Mouse (Mus musculus): ENCODE results near the gene Olfr589.
"Not testable (repeated sequence)": the region's sequence is repeated elsewhere in the genome, so short reads cannot be mapped to it uniquely, and the experiment has no call there.

The Olfr589 gene

DNA sequence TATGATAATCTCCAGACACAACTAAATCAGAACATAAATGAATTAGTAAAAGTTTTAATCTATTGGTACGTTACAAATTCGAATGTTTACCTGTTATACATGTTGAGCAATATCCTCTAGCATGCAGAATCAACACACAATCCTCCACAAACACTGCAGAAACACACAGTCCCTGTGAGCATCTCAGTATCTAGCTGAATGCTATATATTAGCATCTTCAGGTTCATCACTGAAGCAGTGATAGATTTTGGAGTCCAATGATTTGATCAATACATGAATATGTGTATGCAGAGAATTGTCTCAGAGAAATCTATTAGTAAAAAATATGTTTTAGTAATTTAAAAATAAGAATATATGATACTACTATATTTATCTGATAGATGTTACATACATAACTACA, at the start of gene Olfr589:
Gene Olfr589 (minus strand): TSS at position 101 of the 400 bp plus-strand sequence.
- DNase-seq, result no peak

DNA sequence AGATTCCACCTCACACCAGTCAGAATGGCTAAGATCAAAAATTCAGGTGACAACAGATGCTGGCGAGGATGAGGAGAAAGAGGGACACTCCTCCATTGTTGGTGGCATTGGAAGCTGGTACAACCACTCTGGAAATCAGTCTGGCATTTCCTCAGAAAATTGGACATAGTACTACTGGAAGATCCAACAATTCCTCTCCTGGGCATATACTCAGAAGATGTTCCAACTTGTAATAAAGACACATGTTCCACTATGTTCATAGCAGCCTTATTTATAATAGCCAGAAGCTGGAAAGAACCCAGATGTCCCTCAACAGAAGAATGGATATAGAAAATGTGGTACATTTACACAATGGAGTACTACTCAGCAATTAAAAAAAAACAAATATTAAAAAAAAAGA, 28.3 kb upstream of the Olfr589 start, which contains the start of gene Olfr592:
Gene Olfr592 (plus strand): TSS at position 301 of the 400 bp plus-strand sequence.
- not testable (repeated sequence) for DNase-seq

DNA sequence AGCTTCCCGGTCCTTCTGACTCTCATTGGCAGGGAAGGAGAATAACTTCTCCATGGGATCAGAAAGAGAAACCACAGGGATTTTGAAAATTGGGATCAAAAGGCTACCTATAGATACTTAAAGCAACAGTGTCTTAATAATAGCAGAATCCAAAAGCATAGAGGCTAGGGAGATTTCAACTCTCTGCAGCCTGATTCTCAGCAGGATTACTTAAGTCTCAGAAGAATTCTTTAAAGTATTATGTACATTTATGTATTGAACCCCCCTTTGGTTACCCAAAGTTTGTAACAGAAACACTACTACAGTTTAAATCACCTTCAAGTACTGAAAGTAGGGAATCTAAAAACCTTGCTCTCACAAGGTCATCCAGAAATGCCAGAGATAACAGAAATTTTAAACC, 22.1 kb upstream of the Olfr589 start, which contains the start of gene Olfr591:
Gene Olfr591 (minus strand): TSS at position 101 of the 400 bp plus-strand sequence.
- DNase-seq, result no peak

DNA sequence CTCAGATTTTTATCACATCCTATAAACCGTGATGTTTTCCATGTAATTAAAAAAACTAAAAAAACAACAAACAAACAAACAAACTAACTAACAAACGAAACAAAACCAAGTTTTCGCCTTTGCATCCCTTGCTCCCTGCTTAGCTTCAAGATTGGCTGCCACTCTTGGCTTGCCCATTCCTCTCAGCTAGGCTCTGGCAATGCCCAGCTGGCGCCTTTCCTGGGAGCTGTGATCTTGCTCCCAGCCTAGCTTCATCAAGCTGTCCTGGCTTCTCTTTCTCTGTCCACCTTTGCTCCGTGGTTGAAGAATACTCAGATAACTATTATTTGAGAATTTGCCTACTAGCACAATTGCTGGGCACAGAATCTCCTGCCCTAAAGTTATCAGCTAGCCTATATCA, 13.5 kb upstream of the Olfr589 start:
- DNase-seq, result no peak

DNA sequence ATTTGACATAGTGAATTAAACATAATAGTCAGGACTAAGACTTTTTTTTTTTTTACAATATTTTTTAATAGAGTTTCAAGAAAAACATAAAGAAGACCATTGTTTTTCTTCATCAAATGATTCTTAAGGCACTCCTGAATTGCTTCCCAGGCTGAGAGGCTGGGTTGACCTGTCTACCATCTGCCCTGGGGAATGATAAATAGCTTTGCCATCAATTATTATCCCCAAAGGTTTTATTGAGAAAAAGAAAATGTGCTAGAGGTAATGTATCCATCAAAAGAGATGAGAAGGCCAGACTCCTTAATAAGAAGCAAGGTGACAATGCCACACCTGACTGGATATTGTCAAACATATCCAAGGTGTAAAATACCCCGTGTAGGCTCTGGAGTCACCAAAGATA, 15.6 kb downstream of the Olfr589 start, which contains the start of gene Olfr588-ps1:
Gene Olfr588-ps1 (plus strand): TSS at position 301 of the 400 bp plus-strand sequence.
- DNase-seq, result no peak

DNA sequence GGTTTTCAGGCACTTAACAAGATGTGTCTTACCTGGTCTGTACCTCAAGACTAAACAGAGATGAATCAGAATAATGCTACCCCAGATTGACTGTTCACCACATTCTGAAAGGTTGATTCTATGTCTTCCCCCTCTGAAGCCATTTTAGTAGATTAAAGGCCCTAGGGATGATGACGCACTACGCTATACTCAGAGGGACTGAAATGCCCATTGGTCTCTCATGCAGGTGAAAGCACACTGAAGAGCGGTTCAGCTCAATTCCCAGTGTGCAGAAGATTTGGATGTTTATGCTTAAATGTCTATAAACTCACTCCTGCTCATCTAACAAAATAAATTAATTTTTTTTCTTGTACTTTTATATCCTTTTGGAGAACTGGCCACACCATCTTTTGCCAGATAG, 30.6 kb downstream of the Olfr589 start, which contains the start of gene Olfr586:
Gene Olfr586 (minus strand): TSS at position 101 of the 400 bp plus-strand sequence.
- no peak for DNase-seq

DNA sequence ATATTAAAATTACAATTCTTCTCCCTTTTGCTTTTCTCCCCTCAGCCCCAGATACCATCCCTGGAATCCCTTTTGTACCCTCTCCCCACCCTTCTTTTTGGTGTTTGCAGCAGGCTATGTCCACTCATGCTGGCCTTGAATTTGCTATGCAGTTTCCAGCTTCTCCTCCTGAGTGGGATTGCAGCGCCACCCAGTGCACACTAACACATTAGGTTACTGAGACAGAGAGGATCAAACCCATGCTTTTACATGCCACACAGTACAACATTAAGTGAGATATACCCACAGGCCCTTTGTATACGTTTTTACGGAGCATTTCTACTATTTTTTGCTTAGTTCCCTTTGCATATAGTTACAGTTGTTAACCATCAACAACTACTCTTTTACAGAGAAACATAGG, 36.8 kb downstream of the Olfr589 start:
- no peak for DNase-seq

All from thymus, postnatal 14 days (tissue).